Mouse (Mus musculus) C2C12 (cell line): ENCODE data around the gene Asprv1.

Source experiments
- CTCF ChIP-seq: IDR thresholded peaks from one replicate; pipeline ENCODE4 v1.5.1; 2011; ENCODE audit not compliant: control insufficient read depth, insufficient read depth, insufficient read length
- MAX ChIP-seq: IDR thresholded peaks from one replicate; pipeline ENCODE4 v1.6.1; 2011; ENCODE audit warnings: mild to moderate bottlenecking, control low read depth
- USF1 ChIP-seq: IDR thresholded peaks from one replicate; pipeline ENCODE4 v1.6.1; 2011; ENCODE audit warnings: low read depth, mild to moderate bottlenecking, control low read depth, moderate library complexity

DNA sequence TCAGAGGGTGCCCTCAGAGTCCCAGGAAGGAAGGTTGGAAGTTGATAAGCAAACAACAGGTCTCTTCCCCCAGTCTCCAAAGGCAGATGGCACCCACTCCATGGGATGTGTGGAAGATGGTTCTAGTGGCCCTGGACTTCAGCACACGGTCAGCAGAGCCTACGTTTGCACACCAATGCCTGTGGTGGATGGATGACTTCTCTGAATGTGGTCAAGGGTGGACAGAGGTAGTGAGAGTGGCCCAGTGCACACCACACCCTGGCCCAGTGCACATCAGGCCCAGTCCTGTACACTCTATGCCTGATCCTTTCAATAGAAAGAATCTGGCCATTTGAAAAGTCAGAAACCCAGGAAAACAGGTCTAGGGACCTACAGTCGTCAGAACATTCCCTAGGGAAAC, 30.5 kb downstream of the Asprv1 start:
- TF ChIP-seq CTCF (no peak), USF1 (no peak), MAX (no peak)
